Mouse (Mus musculus) gastrocnemius, postnatal 36 days (tissue): ENCODE measurements at regions not wholly inside any gene's neighbourhood (a gene's known extent, or its start where the extent isn't known, plus 50 kb on each side); places are given as distances from the start of the nearest gene placed in this dataset.

Experiments
- DNase-seq, 2 experiments: peaks; one replicate each; pipeline ENCODE4 v3.0.0; 2022
- intact Hi-C: fragments of 180-260 bp; cut with DNase I; formaldehyde crosslinking; loops from one replicate; pipeline ENCODE4 v1.15.1; 2025

GRCm38 (mm10) chr3:58295810-58296209, 118.7 kb upstream of the Tsc22d2 start:
- intact Hi-C loops, result no loop called here
- DNase-seq, result no peak

DNA sequence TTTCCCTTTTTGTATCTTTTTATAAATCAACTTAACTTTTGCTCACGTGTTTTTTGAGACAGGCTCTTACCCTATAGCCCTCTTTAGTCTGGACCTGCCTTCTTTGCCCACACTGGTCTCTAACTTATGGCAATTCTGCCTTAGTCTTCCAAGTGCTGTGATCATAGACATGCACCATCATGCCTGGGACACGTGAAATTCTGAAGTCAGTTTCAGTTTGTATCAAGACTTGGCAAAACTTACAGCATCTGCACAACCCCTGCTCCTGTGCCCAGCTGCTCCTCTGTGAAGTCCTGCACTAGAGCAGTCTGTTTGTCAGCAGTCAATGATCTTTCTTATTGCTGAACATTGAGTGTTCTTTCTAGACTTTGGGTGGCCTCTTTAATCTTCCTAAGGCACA, 114.3 kb upstream of the Tsc22d2 start:
- DNase-seq, result no peak
- intact Hi-C loops, result no loop called here

GRCm38 (mm10) chr3:58300801-58301485, 113.6 kb upstream of the Tsc22d2 start:
- intact Hi-C loops, result no loop called here
- no peak for DNase-seq

DNA sequence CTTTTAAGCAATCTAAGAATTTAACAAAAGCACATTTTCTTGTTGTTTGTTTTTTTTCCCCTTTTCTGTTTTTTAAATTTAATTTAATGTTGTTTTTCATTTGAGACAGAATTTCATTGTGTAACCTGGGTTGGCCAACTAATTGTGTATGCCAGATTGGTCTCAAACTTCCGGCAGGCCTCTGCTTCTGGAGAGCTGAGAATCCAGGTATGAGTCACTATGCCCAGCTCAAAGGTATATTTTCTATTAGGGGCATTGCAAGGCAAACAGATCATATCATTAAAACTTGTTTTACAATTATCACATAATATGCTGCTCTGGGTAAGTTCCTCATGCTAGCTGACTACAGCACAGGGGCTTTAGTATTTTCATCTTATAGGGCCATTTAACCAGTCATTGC, 112.2 kb upstream of the Tsc22d2 start:
- intact Hi-C loops, result no loop called here
- DNase-seq, result no peak

GRCm38 (mm10) chr3:58303746-58304145, 110.8 kb upstream of the Tsc22d2 start:
- no peak for DNase-seq
- intact Hi-C loops, result no loop called here

GRCm38 (mm10) chr3:58309601-58310000, 104.9 kb upstream of the Tsc22d2 start:
- DNase-seq, result no peak
- intact Hi-C loops, result no loop called here

DNA sequence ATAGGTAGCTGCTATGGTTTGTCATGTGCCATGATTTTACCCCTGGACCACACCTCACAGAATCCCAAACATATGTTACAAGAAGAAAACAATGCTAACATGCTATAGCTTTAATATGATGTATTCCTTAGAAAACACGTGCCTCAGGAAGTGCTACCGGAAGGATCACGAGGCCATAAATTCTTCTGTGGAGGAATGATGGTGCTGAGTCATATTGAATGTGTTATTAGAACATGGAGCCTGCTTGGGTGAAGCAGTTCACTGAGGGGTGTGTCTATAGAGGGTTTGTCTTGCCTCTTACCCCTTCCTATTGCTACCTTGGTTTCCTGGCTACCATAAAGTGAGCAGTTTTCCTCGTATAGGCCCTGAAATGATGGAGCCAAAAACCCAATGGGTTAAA, 104.1 kb upstream of the Tsc22d2 start:
- intact Hi-C loops, result no loop called here

DNA sequence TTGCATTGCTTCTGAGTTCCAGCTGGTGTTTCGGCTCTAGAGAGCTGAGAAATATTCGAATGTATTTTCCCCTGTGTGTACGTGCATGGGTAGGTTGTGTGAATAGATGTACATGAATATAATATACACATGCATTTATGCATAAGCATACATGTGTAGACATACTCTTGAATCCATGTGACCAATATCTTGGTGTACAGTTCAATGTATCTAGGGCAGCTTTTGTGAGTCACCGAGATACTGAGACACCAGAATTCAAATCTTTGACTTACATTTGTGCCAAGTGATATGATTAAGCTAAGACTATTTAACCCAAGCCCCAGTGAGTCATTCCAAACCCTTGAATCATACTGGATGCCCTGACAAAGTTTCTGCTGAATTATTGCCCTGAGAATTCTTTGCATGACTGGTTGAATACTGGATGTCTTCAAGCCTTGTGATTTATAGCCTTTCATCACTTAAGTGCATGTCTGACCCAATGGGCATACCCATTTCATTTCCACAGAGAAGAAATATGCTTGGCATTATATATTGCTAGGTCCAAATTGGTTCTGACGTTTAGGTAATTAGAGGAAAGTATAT, 103.3 kb upstream of the Tsc22d2 start:
- intact Hi-C loops, result no loop called here
- DNase-seq, result no peak

More for the DNA sequence above, 104.1 kb upstream of the Tsc22d2 start:
- no peak for DNase-seq

DNA sequence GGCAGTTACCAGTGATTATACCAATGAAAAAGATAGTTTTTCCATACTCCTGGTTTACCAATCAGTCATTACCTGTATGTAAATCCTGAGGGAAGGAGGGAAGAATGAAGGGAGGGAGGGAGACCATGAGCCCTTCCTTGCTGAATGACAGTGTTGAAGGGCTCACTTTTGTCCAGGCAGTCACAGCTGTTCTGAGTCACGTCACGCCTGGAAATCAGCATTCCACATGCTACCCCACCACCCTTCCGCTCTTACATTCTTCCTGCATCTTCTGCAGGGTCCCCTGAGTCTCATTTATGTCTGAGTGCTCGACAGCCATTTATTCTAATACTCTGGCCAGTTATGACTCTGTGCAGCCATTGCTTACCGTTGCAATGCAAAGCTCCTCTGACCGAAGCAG, 101.9 kb upstream of the Tsc22d2 start:
- no peak for DNase-seq
- intact Hi-C loops, result no loop called here

GRCm38 (mm10) chr3:58315236-58315635, 99.3 kb upstream of the Tsc22d2 start:
- intact Hi-C loops, result no loop called here
- no peak for DNase-seq

- intact Hi-C loops, result no loop called here
- no peak for DNase-seq
Measured at GRCm38 (mm10) chr3:58317240-58317639, 97.3 kb upstream of the Tsc22d2 start.

- intact Hi-C loops, result no loop called here
- no peak for DNase-seq
Measured at GRCm38 (mm10) chr3:58318756-58319155, 95.8 kb upstream of the Tsc22d2 start.

GRCm38 (mm10) chr3:58319463-58319862, 95.1 kb upstream of the Tsc22d2 start:
- intact Hi-C loops, result no loop called here
- no peak for DNase-seq

DNA sequence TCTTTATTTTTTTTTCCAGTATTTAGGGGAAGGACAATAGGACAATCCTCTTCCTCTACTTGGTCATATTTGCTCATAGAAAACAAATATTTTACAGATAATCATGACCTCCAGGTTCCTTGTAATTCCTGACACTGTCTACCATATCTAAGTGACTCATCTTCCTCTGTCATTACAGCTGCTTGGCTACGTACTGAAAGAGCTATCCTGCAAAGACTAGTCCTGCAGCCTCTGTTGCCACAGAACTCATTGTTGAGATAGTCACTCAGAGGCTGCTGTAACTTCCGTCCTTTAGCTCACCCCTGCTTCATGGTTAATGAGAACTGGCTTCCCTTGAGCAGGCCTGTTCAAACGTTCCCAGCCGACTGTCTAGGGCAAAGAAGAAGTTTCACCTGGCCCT, 93.7 kb upstream of the Tsc22d2 start:
- no peak for DNase-seq
- intact Hi-C loops, result no loop called here

DNA sequence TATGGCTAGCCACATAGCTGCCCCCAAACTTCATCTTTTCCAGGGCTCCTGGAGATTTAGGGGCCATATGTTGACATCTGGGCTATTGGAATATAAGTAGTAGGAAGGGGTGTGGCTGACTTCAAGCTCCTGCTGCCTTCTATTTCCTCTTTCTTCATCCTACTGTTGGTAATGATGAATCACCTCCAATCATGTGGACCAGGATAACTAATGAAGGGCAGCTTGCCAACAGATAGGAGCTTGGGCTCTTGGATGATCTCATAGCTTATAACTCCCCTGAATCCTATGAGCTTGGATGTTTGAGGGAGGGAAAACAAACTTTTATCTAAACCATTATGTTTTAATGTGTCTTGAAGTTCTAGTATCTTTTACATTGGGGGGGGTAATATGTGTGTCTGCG, 92.2 kb upstream of the Tsc22d2 start:
- DNase-seq, result no peak
- intact Hi-C loops, result no loop called here

DNA sequence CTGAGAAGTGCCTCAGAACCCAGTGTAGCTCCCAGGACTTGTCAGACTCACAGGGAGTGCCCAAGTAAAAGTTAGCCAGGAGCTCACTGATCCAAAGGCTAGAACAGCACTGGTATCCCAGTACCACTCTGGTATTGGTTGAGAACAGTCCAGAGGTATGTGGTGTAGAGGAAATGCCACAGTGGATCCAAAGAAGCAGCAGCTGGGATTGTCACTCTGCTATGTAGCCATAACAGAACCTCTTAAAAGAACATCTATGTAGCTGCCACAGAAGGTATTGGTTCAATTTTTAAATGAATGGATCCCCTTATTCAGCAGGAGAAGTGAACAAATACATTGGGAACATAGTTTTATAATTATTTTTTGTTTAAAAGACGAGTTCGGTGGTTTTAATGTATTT, 86.8 kb upstream of the Tsc22d2 start:
- DNase-seq, result no peak
- intact Hi-C loops, result no loop called here

- peak; percentile 43 to 68 for DNase-seq
- intact Hi-C loops, result no loop called here
Measured at GRCm38 (mm10) chr3:58330186-58330585, 84.3 kb upstream of the Tsc22d2 start.

- intact Hi-C loops, result no loop called here
- DNase-seq, result no peak
Measured at GRCm38 (mm10) chr3:58333997-58334396, 80.5 kb upstream of the Tsc22d2 start.

DNA sequence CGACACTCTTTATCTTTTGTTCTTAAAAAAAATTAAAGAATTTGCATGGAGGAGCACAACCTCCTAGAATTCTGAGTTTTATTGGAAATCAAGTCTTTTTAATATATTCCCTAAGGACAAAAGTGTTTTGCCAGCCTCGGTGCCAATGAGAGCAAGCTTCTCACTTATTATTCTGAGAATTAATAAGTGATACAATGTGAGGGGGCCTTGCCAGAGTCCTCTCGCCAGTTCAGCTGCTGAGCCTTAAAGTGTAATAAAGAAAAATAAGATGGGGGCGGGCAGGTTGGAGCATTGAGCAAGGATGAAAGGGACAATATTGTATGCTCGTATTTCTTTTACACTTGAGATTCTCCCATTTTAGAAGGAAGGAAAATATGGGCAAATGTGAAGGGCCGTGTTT, 79.2 kb upstream of the Tsc22d2 start:
- no peak for DNase-seq
- intact Hi-C loops, result no loop called here

DNA sequence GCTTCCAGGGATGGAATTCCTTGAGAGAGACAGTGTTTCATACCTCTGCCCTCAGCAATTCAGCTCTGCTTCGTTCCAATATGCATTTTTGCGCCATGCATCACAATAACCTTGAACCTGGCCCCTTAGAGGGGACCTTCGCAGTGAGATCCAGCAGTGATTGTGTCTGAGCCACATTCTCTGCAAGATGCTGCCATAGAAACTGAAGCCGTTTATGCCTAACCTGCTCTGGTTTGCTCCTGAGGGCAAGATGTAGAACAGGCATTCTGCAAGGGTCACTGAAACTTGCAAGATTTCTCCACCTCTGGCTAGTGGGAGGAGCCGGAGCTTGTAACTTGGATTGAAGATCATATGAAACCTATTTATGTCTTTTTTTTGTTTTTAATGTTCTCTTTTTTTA, 78.4 kb upstream of the Tsc22d2 start:
- no peak for DNase-seq
- intact Hi-C loops, result no loop called here

- intact Hi-C loops, result no loop called here
- no peak for DNase-seq
Measured at GRCm38 (mm10) chr3:58336590-58336989, 77.9 kb upstream of the Tsc22d2 start.

DNA sequence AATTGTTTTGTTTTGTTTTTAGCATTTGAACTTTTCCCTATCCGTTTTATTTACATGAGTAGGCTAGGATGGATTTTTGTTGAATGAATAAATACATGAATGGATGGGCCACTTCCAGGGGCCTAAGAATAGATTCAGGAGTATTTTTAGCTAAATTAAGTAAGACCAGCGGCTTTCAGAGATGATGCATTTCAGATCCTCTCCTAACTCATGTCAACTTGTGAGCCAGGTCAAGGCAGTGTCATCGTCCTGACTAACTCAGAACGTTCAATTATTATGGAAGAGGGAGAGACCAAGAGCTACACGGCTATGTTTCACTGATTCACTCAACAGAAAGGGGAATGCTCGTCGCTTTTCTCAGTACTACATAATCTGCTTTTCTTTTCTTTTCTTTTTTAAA, 75.5 kb upstream of the Tsc22d2 start:
- DNase-seq, result no peak
- intact Hi-C loops, result no loop called here

GRCm38 (mm10) chr3:58342096-58342495, 72.4 kb upstream of the Tsc22d2 start:
- intact Hi-C loops, result no loop called here
- no peak for DNase-seq
